In genomic region chr10:128821358-128822056, GRCm38 (mm10) we compare ENCODE assay signal across 8 mouse cellular contexts. TPM values are rescaled to one million over a fixed set of nuclear protein-coding genes. Genes with fewer than 3 reads are reported as not detected.
DNase-seq lines count a peak whose midpoint lies in the region; ATAC-seq and TF ChIP-seq lines count a peak whose summit lies in the region.

Ormdl2 (minus strand) TSS chr10:128821645.

- no peak for TF ChIP-seq CTCF in cortical plate, adult 2 months (IDR thresholded peaks at IDR 0.05; ENCODE audit: extremely low read depth, insufficient read depth, low read length)

- H3K4me1 ChIP-seq in cortical plate, adult 2 months (ENCODE audit: control insufficient read depth, insufficient read depth, low read length) = peaks cover 2% of the 10 kb centered on the region; the same call in 1 of the 2 replicates
- peaks cover 37% of the 10 kb centered on the region for H3K4me1 ChIP-seq in megakaryocyte, embryonic 14.5 days

- H3K9me3 ChIP-seq in megakaryocyte, embryonic 14.5 days = no peaks in the 10 kb centered on the region

- H3K27me3 ChIP-seq in megakaryocyte, embryonic 14.5 days (replicated peaks) = no peaks in the 10 kb centered on the region

- peak; percentile 98 to 99 for DNase-seq in gastrocnemius, adult 8-10 months (ENCODE audit: low spot score in 2 of 2)
- peak; percentile 97 for DNase-seq in hindlimb bud, embryonic 11.5 days (ENCODE audit: extremely low spot score, low read depth, low spot score)
- peak; percentile 97 to 98 for DNase-seq in left cerebral cortex, adult 8-10 months (ENCODE audit: low spot score in 2 of 2)
- DNase-seq in right cerebral cortex, postnatal 10 days (ENCODE audit: low spot score in 2 of 2) = peak; percentile 99
- DNase-seq in urinary bladder, postnatal 25 days (ENCODE audit: low spot score) = peak; percentile 96

- H3K4me3 ChIP-seq in cortical plate, adult 2 months (ENCODE audit: insufficient read depth, low read length) = peak within 1 kb of the TSS; percentile 81
- H3K4me3 ChIP-seq in megakaryocyte, embryonic 14.5 days (replicated peaks) = peak within 1 kb of the TSS; percentile 95

- peak; percentile 99 for ATAC-seq in activated CD4-positive, CD25-positive, alpha-beta regulatory T cell, adult 4 months

- TF ChIP-seq POLR2A in cortical plate, adult 2 months (IDR thresholded peaks at IDR 0.05; ENCODE audit: extremely low read depth, insufficient read depth, low read length) = peak; percentile 73; the same call in 1 of the 2 replicates

- H3K36me3 ChIP-seq in megakaryocyte, embryonic 14.5 days (replicated peaks; ENCODE audit: low read length) = peaks cover 56% of the 10 kb centered on the region

- H3K27ac ChIP-seq in cortical plate, adult 2 months (ENCODE audit: insufficient read depth, low read length) = no peak within 1 kb of the TSS

RNA-seq across cellular contexts. Expression of gene Ormdl2, which starts in this region (rescaled TPM):
- 10 to 100 TPM; 75.6 to 87.1 TPM for polyA plus RNA-seq in activated CD4-positive, CD25-positive, alpha-beta regulatory T cell, adult 4 months (2017; shearing (Covaris generic))
- polyA plus RNA-seq in cortical plate, adult 2 months (2012; rRNA removed) = 18.3 and 20.3 TPM in 2 replicates
- 1 to 10 TPM; 2.1 to 3.8 (median 2.7) TPM for total RNA-seq in gastrocnemius, adult 8-10 months (2022)
- total RNA-seq in left cerebral cortex, adult 8-10 months (2022) = 1 to 10 TPM; 6.5 to 8.7 (median 7.8) TPM
- polyA plus RNA-seq in megakaryocyte, embryonic 14.5 days (2012; ENCODE audit: insufficient read depth, low replicate concordance) = 13.9 TPM in 1 of 2 replicates, not detected in the other
